Mouse (Mus musculus): Measurements from ENCODE around the gene Abo.

Abo gene

DNA sequence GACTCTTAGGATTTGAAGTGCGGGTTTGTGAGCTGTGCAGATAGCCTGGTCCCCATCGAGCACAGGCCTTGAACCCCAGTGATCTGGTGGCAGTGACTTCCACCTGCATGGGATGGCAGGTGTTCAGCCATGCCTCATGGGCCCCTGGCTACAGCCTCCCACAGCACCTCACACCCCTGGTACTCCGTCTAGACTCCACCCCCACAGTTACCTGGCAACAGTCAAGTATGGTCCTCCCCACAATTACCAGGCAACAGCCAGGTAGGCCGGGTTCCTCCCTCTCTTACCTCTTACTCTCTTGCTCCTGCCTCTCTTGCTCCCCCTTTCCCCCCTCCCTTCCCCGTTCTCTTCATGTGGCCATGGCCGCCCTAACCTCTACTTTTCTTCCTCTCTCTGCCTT lies 5.9 kb upstream of the Abo start:
- no peak for DNase-seq (ENCODE audit: inconsistent ontology term)

DNA sequence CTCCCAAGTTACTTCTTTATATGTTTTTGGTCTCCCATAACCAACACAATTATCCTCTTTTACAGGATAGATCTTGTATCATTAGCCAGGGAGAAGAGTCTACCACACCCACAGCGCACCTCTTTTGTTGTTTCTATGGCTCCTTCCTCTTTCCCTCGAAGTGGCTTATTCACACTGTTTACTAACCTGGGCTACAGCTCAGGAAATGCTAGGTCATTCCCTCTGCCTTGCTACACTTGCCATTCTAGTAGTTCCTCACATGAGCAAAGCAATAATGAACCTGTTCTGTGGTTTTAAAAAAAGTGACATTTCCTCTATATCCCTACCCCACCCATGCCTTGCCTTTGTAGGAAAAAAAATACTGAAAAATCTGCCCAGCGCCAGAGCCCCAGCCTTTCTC lies 1.9 kb downstream of the Abo start:
- no peak for DNase-seq (ENCODE audit: inconsistent ontology term)

DNA sequence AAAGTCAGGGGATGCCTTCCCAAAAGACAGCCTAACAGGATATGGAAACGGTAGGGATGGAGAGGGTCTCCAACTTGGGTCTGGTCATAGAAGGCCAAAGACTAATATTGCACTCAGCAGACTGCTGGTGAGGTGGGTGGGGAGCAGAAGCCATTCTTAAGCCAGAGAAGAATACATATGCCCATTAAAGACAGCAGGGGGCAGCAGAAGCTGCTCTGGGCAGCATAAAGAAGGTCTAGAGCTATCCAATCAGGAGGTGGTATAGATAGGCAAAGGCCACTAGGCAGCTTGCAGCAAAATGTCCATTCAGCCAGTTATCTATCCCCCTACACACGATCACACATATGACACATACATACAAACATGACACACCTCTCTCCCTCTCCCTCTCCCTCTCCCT lies 17.1 kb downstream of the Abo start:
- DNase-seq (ENCODE audit: inconsistent ontology term): peak; percentile 2

DNA sequence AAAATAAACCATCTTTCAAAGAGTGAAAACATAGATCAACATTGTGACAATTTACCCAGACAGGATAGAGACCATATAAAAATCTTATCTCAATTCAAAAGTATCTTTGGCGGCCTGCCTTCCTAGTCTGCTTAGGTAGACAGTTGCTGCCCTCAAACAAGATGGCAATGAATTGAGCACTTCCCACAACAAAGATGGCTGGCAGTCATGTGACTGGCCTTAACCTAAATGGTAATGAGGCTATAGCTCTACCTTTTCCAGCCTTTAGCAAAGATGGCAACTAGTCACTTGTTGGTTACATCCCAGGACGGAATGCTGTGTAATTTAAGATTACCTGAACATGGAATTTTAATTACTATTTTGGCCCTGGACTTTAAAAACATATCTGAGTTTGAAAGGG lies 32.3 kb downstream of the Abo start:
- no peak for DNase-seq (ENCODE audit: inconsistent ontology term)

DNA sequence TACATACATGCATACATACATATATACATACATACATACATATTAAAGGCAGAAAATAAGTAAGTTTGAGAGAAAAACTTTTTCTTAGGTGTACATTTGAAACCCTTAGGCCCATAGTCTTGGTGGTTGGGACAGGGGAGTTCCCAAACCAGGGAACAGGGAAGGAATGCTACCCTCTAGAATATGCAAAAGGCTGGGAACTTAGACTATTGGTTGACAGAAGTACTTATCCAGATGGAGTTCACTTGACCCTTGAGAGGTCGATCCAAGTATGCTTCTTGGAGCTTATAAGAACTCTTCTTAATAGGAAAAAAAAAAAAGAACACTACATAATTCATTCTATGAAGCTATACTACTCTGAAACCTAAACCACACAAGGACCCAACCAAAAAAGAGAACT lies 36.7 kb downstream of the Abo start:
- no peak for DNase-seq (ENCODE audit: inconsistent ontology term)

DNA sequence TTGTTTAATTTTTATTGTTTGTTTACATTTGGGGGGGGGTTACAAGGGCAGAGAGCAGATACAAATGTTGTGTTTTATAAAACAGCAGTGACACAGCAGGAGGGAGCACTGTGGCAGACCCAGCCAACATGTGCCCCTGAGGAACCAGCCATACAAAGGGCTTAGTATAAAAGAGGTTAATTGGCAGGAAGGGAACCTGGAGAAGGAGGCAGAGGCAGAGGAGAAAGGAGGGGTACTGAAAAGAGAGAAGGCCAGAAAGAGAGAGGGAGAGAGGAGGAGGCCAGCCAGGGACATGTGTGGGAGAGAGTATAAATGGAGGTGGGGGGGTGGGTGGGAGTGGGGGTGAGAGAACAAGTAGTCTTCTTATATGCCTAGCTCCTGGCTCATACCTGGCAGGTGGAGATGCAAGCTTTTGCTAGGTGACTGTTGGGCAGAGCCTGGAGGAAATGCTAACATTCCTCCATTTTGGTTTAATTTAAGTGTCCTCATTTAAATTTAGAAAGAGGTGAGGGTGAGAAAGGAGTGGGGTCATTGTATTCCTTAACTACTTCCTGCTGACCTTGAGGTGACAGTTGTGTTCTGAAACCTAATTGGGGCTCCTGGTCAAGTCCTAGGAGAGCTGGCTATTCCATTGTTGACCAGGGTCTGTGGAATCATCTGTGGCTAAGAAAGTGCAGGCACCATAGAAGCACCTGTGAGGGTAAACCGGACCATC lies 37.4 kb downstream of the Abo start:
- no peak for DNase-seq (ENCODE audit: inconsistent ontology term)
